Mouse (Mus musculus): ENCODE data around the gene Gm47955. TPM values are rescaled to one million over a fixed set of nuclear protein-coding genes. Genes with fewer than 3 reads are reported as not detected.

Gene Gm47955
- polyA plus RNA-seq, 1 experiment from 2014 or later, result not detected

- Histone ChIP-seq H3K4me2 (no peak overlapping the region), H3K4me1 (replicated peaks) (no peaks in the 10 kb centered on the region), H3K9ac (no peak overlapping the region), H3K9me3 (replicated peaks) (no peaks in the 10 kb centered on the region), H3K4me3 (replicated peaks) (no peak overlapping the region), H3K27me3 (no peaks in the 10 kb centered on the region), H3K36me3 (replicated peaks) (no peaks in the 10 kb centered on the region), H3K27ac (replicated peaks) (no peak overlapping the region)
- no peak for ATAC-seq (ENCODE audit: insufficient read depth)
- WGBS (ENCODE audit: insufficient replicate concordance), result 49% methylated on average over 3 of the region's 3 CpGs
Observed at GRCm38 (mm10) chr1:82966413-82966812, 6.3 kb downstream of the Gm47955 start.

- Histone ChIP-seq H3K4me3 (replicated peaks) (no peak overlapping the region), H3K4me1 (replicated peaks) (no peaks in the 10 kb centered on the region), H3K9ac (no peak overlapping the region), H3K9me3 (replicated peaks) (no peaks in the 10 kb centered on the region), H3K36me3 (replicated peaks) (no peaks in the 10 kb centered on the region), H3K27ac (replicated peaks) (no peak overlapping the region), H3K27me3 (no peaks in the 10 kb centered on the region), H3K4me2 (no peak overlapping the region)
- ATAC-seq (ENCODE audit: insufficient read depth), result 0 out of 2 replicates have a peak, but pooled peaks have one; percentile 37
- 20% methylated on average over 4 of the region's 4 CpGs for WGBS (ENCODE audit: insufficient replicate concordance)
Observed at GRCm38 (mm10) chr1:82972046-82972445, 12.0 kb downstream of the Gm47955 start.

GRCm38 (mm10) chr1:82973244-82973643, 13.2 kb downstream of the Gm47955 start:
- ATAC-seq (ENCODE audit: insufficient read depth), result no peak

GRCm38 (mm10) chr1:82973901-82974300, 13.8 kb downstream of the Gm47955 start:
- WGBS (ENCODE audit: insufficient replicate concordance), result 21% methylated on average over 6 of the region's 6 CpGs

More at GRCm38 (mm10) chr1:82973244-82973643, 13.2 kb downstream of the Gm47955 start:
- H3K27ac ChIP-seq (replicated peaks), result no peak overlapping the region
- no peak overlapping the region for H3K9ac ChIP-seq
- H3K4me2 ChIP-seq, result no peak overlapping the region
- 68% methylated on average over 1 of the region's 1 CpGs for WGBS (ENCODE audit: insufficient replicate concordance)
- no peak overlapping the region for H3K4me3 ChIP-seq (replicated peaks)
- H3K9me3 ChIP-seq (replicated peaks), result no peaks in the 10 kb centered on the region
- H3K27me3 ChIP-seq, result no peaks in the 10 kb centered on the region
- no peaks in the 10 kb centered on the region for H3K4me1 ChIP-seq (replicated peaks)
- H3K36me3 ChIP-seq (replicated peaks), result no peaks in the 10 kb centered on the region

GRCm38 (mm10) chr1:82974342-82974741, 14.3 kb downstream of the Gm47955 start:
- no peak overlapping the region for H3K9ac ChIP-seq
- ATAC-seq (ENCODE audit: insufficient read depth), result peak; percentile 75
- H3K36me3 ChIP-seq (replicated peaks), result no peaks in the 10 kb centered on the region
- H3K4me1 ChIP-seq (replicated peaks), result no peaks in the 10 kb centered on the region
- no peak overlapping the region for H3K4me2 ChIP-seq
- no peak overlapping the region for H3K4me3 ChIP-seq (replicated peaks)
- H3K27me3 ChIP-seq, result no peaks in the 10 kb centered on the region
- 13% methylated on average over 9 of the region's 9 CpGs for WGBS (ENCODE audit: insufficient replicate concordance)
- no peaks in the 10 kb centered on the region for H3K9me3 ChIP-seq (replicated peaks)
- no peak overlapping the region for H3K27ac ChIP-seq (replicated peaks)

More at GRCm38 (mm10) chr1:82973901-82974300, 13.8 kb downstream of the Gm47955 start:
- ATAC-seq (ENCODE audit: insufficient read depth), result no peak
- H3K36me3 ChIP-seq (replicated peaks), result no peaks in the 10 kb centered on the region
- H3K4me1 ChIP-seq (replicated peaks), result no peaks in the 10 kb centered on the region
- H3K4me2 ChIP-seq, result no peak overlapping the region
- H3K27ac ChIP-seq (replicated peaks), result no peak overlapping the region
- no peak overlapping the region for H3K4me3 ChIP-seq (replicated peaks)
- no peaks in the 10 kb centered on the region for H3K27me3 ChIP-seq
- H3K9ac ChIP-seq, result no peak overlapping the region
- no peaks in the 10 kb centered on the region for H3K9me3 ChIP-seq (replicated peaks)

- ATAC-seq (ENCODE audit: insufficient read depth), result no peak
- no peak overlapping the region for H3K4me2 ChIP-seq
- WGBS (ENCODE audit: insufficient replicate concordance), result 31% methylated on average over 5 of the region's 5 CpGs
- H3K36me3 ChIP-seq (replicated peaks), result no peaks in the 10 kb centered on the region
- no peak overlapping the region for H3K4me3 ChIP-seq (replicated peaks)
- no peak overlapping the region for H3K9ac ChIP-seq
- no peaks in the 10 kb centered on the region for H3K4me1 ChIP-seq (replicated peaks)
- no peak overlapping the region for H3K27ac ChIP-seq (replicated peaks)
- H3K9me3 ChIP-seq (replicated peaks), result no peaks in the 10 kb centered on the region
- H3K27me3 ChIP-seq, result no peaks in the 10 kb centered on the region
Observed at GRCm38 (mm10) chr1:82975750-82976149, 15.7 kb downstream of the Gm47955 start.

GRCm38 (mm10) chr1:82977840-82978239, 17.8 kb downstream of the Gm47955 start:
- Histone ChIP-seq H3K4me1 (replicated peaks) (no peaks in the 10 kb centered on the region), H3K36me3 (replicated peaks) (no peaks in the 10 kb centered on the region), H3K4me3 (replicated peaks) (no peak overlapping the region), H3K9me3 (replicated peaks) (no peaks in the 10 kb centered on the region), H3K27ac (replicated peaks) (no peak overlapping the region), H3K9ac (no peak overlapping the region), H3K4me2 (no peak overlapping the region), H3K27me3 (no peaks in the 10 kb centered on the region)
- ATAC-seq (ENCODE audit: insufficient read depth), result no peak

- Histone ChIP-seq H3K27me3 (no peaks in the 10 kb centered on the region), H3K9ac (no peak overlapping the region), H3K27ac (replicated peaks) (no peak overlapping the region), H3K36me3 (replicated peaks) (no peaks in the 10 kb centered on the region), H3K4me1 (replicated peaks) (no peaks in the 10 kb centered on the region), H3K4me2 (no peak overlapping the region), H3K9me3 (replicated peaks) (no peaks in the 10 kb centered on the region), H3K4me3 (replicated peaks) (no peak overlapping the region)
- WGBS (ENCODE audit: insufficient replicate concordance), result 75% methylated on average over 6 of the region's 6 CpGs
- ATAC-seq (ENCODE audit: insufficient read depth), result no peak
Observed at GRCm38 (mm10) chr1:82986738-82987137, 26.7 kb downstream of the Gm47955 start.

GRCm38 (mm10) chr1:82987530-82988198, 27.6 kb downstream of the Gm47955 start:
- Histone ChIP-seq H3K27me3 (no peaks in the 10 kb centered on the region), H3K9ac (no peak overlapping the region), H3K4me2 (no peak overlapping the region), H3K4me1 (replicated peaks) (no peaks in the 10 kb centered on the region), H3K4me3 (replicated peaks) (no peak overlapping the region), H3K27ac (replicated peaks) (no peak overlapping the region), H3K36me3 (replicated peaks) (no peaks in the 10 kb centered on the region), H3K9me3 (replicated peaks) (no peaks in the 10 kb centered on the region)
- 24% methylated on average over 4 of the region's 4 CpGs for whole genome bisulfite sequencing (ENCODE audit: insufficient replicate concordance)
- no peak for ATAC-seq (ENCODE audit: insufficient read depth)

- Histone ChIP-seq H3K27ac (replicated peaks) (no peak overlapping the region), H3K4me2 (no peak overlapping the region), H3K9ac (no peak overlapping the region), H3K4me1 (replicated peaks) (no peaks in the 10 kb centered on the region), H3K9me3 (replicated peaks) (no peaks in the 10 kb centered on the region), H3K27me3 (no peaks in the 10 kb centered on the region), H3K36me3 (replicated peaks) (no peaks in the 10 kb centered on the region), H3K4me3 (replicated peaks) (no peak overlapping the region)
- no peak for ATAC-seq (ENCODE audit: insufficient read depth)
- WGBS (ENCODE audit: insufficient replicate concordance), result 54% methylated on average over 4 of the region's 4 CpGs
Observed at GRCm38 (mm10) chr1:82991062-82991461, 31.0 kb downstream of the Gm47955 start.

- H3K9me3 ChIP-seq (replicated peaks), result no peaks in the 10 kb centered on the region
- ATAC-seq (ENCODE audit: insufficient read depth), result no peak
- 67% methylated on average over 3 of the region's 3 CpGs for WGBS (ENCODE audit: insufficient replicate concordance)
Observed at GRCm38 (mm10) chr1:82991596-82991995, 31.5 kb downstream of the Gm47955 start.

GRCm38 (mm10) chr1:82992093-82992492, 32.0 kb downstream of the Gm47955 start:
- no peaks in the 10 kb centered on the region for H3K27me3 ChIP-seq
- ATAC-seq (ENCODE audit: insufficient read depth), result no peak
- no peak overlapping the region for H3K27ac ChIP-seq (replicated peaks)
- H3K9ac ChIP-seq, result no peak overlapping the region
- H3K36me3 ChIP-seq (replicated peaks), result no peaks in the 10 kb centered on the region
- H3K4me3 ChIP-seq (replicated peaks), result no peak overlapping the region
- H3K9me3 ChIP-seq (replicated peaks), result no peaks in the 10 kb centered on the region
- H3K4me1 ChIP-seq (replicated peaks), result no peaks in the 10 kb centered on the region
- H3K4me2 ChIP-seq, result no peak overlapping the region
- WGBS (ENCODE audit: insufficient replicate concordance), result 65% methylated on average over 6 of the region's 6 CpGs

More at GRCm38 (mm10) chr1:82991596-82991995, 31.5 kb downstream of the Gm47955 start:
- Histone ChIP-seq H3K27me3 (no peaks in the 10 kb centered on the region), H3K9ac (no peak overlapping the region), H3K36me3 (replicated peaks) (no peaks in the 10 kb centered on the region), H3K4me1 (replicated peaks) (no peaks in the 10 kb centered on the region), H3K4me3 (replicated peaks) (no peak overlapping the region), H3K27ac (replicated peaks) (no peak overlapping the region), H3K4me2 (no peak overlapping the region)

All from liver, embryonic 15.5 days (tissue).